Mouse (Mus musculus): Measurements from ENCODE around the gene Mpi. TPM values are rescaled to one million over a fixed set of nuclear protein-coding genes. Genes with fewer than 3 reads are reported as not detected.

Gene Mpi
- total and polyA plus RNA-seq, 3 experiments = 28.2 to 37.3 (median 28.6) TPM

DNA sequence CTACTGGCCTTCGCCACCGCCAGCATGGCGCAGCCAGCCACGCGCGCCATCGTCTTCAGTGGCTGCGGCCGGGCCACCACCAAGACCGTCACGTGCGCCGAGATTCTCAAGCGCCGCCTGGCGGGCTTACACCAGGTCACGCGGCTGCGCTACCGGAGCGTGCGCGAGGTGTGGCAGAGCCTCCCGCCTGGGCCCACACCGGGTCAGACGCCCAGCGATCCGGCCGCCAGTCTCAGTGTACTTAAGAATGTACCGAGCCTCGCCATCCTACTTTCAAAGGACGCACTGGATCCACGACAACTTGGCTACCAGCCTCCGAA lies 48.2 kb downstream of the Mpi start:
- Histone ChIP-seq H3K4me3 (replicated peaks in 1 of 3; ENCODE audit: low read depth in 2 of 3, low read length in 2 of 3, poor library complexity in 1 of 3) (no peak overlapping the region), H3K27ac (ENCODE audit: insufficient read depth, low read depth) (no peak overlapping the region)

DNA sequence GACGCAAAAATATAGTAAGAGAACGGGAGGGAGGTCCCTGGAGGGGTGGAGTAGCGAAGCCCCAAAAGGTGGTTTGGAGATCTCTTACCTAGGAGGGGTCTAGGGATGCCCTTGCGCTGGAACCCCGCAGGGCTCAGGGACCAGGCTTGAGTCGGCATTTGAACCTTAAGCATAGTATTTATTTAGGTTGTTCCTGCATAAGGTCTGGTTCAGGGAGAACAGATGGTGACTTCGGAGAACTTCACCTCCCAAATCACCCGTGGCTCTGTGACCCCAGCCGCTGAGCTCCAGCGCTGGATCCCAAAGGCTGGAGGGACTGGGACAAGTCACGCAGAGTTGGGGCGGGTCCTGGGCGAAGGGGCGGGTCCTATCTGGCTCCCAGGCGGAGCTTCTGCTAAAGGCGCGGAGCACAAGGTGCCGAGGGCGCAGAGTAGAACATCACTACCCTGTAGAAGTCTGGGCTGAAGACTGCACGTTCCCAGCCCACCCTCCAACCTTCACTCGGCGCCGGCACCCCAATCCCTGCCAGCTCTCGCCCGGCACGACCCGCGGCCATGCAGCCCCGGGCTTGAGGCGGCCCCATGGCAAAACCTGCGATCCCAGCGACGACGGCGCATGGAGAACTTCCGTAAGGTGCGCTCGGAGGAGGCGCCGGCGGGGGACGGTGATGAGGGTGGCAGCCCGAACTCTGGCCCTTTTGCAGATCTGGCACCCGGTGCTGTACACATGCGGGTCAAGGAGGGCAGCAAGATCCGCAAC lies 48.8 kb downstream of the Mpi start, which contains the start of gene Rpp25:
TSS of gene Rpp25 (plus strand) at position 405 of the 759 bp plus-strand sequence.
- in situ Hi-C loops (cut with MboI; ENCODE audit: low pct_ligation_motif_present, low pct_unique_long_range_greater_than_20kb, low sequenced_read_pairs) (loop anchor here (10.0 kb wide), 1 partner anchor 59 kb away; the partner anchor contains the start of gene Ppcdc), dilution Hi-C loops (cut with MboI; ENCODE audit: extremely low pct_ligation_motif_present, extremely low pct_unique_long_range_greater_than_20kb, low sequenced_read_pairs) (no loop called here)
- Histone ChIP-seq H3K9me3 (replicated peaks; ENCODE audit: low read length) (peaks cover 4% of the 10 kb centered on the region), H3K79me2 (replicated peaks; ENCODE audit: control insufficient read depth, extremely low read depth, insufficient read depth, poor library complexity, severe bottlenecking) (no peaks in the 10 kb centered on the region), H3K4me1 (ENCODE audit: control insufficient read depth in 1 of 2, insufficient read depth in 2 of 2) (peaks cover 0 to 3% of the 10 kb centered on the region in 2 experiments; a peak in 1 of 4 replicates), H3K27me3 (replicated peaks) (no peaks in the 10 kb centered on the region), H3K27ac (ENCODE audit: insufficient read depth, low read depth) (no peak within 1 kb of the TSS), H3K9ac (ENCODE audit: insufficient read depth, low read depth) (no peak within 1 kb of the TSS), H3K36me3 (replicated peaks in 1 of 2; ENCODE audit: control insufficient read depth in 1 of 2, insufficient read depth in 1 of 2, low read length in 1 of 2) (peaks cover 0 to 8% of the 10 kb centered on the region in 2 experiments), H3K4me3 (replicated peaks in 1 of 3; ENCODE audit: low read depth in 2 of 3, low read length in 2 of 3, poor library complexity in 1 of 3) (no peak within 1 kb of the TSS), H3K4me2 (ENCODE audit: insufficient read depth, low read depth, poor library complexity, severe bottlenecking) (no peak within 1 kb of the TSS)
- TF ChIP-seq SMC3 (IDR thresholded peaks at IDR 0.05; ENCODE audit: low read depth, low read length) (no peak), ZMIZ1 (IDR thresholded peaks at IDR 0.05; ENCODE audit: low read depth, low read length) (no peak), JUND (conservative IDR thresholded peaks at IDR 0.05; ENCODE audit: low read depth, low read length) (no peak), MXI1 (IDR thresholded peaks at IDR 0.05; ENCODE audit: low read depth, low read length) (no peak), ZKSCAN1 (IDR thresholded peaks at IDR 0.05; ENCODE audit: borderline replicate concordance, low read depth, low read length) (no peak), RCOR1 (conservative IDR thresholded peaks at IDR 0.05; ENCODE audit: low read depth, low read length) (no peak), UBTF (IDR thresholded peaks at IDR 0.05; ENCODE audit: low read depth, low read length) (no peak), ETS1 (conservative IDR thresholded peaks at IDR 0.05; ENCODE audit: low read depth, low read length) (no peak), MEF2A (IDR thresholded peaks at IDR 0.05; ENCODE audit: borderline replicate concordance, low read depth, low read length) (no peak), ZC3H11A (IDR thresholded peaks at IDR 0.05; ENCODE audit: low read depth, low read length) (no peak), RAD21 (IDR thresholded peaks at IDR 0.05; ENCODE audit: low read depth, low read length) (no peak), IRF4 (IDR thresholded peaks at IDR 0.05; ENCODE audit: low read depth, low read length) (no peak), TBP (conservative IDR thresholded peaks at IDR 0.05; ENCODE audit: low read depth, low read length) (no peak), USF2 (conservative IDR thresholded peaks at IDR 0.05; ENCODE audit: low read depth, low read length) (no peak), JUN (IDR thresholded peaks at IDR 0.05; ENCODE audit: insufficient read depth, low read depth, low read length) (no peak), GABPA (IDR thresholded peaks at IDR 0.05; ENCODE audit: insufficient replicate concordance, low read depth, low read length) (no peak), POLR2A (IDR thresholded peaks at IDR 0.05; ENCODE audit: low read depth, low read length) (no peak)
- no peak for DNase-seq (ENCODE audit: extremely low read depth)

More for the DNA sequence above, 48.2 kb downstream of the Mpi start:
- no peak overlapping the region for H3K9ac ChIP-seq (ENCODE audit: insufficient read depth, low read depth)
- H3K4me2 ChIP-seq (ENCODE audit: insufficient read depth, low read depth, poor library complexity, severe bottlenecking) = no peak overlapping the region
- in situ Hi-C loops (cut with MboI; ENCODE audit: low pct_ligation_motif_present, low pct_unique_long_range_greater_than_20kb, low sequenced_read_pairs) (loop anchor here (10.0 kb wide), 1 partner anchor 60 kb away; the partner anchor contains the start of gene Ppcdc), dilution Hi-C loops (cut with MboI; ENCODE audit: extremely low pct_ligation_motif_present, extremely low pct_unique_long_range_greater_than_20kb, low sequenced_read_pairs) (no loop called here)
- TF ChIP-seq GABPA (IDR thresholded peaks at IDR 0.05; ENCODE audit: insufficient replicate concordance, low read depth, low read length) = no peak
- no peak for TF ChIP-seq JUND (conservative IDR thresholded peaks at IDR 0.05; ENCODE audit: low read depth, low read length)
- TF ChIP-seq ETS1 (conservative IDR thresholded peaks at IDR 0.05; ENCODE audit: low read depth, low read length) = no peak
- TF ChIP-seq MAFK (IDR thresholded peaks at IDR 0.05; ENCODE audit: insufficient replicate concordance, low read length) = no peak
- no peak for TF ChIP-seq E2F4 (IDR thresholded peaks at IDR 0.05; ENCODE audit: insufficient replicate concordance, low read depth, low read length)
- no peak for TF ChIP-seq JUN (IDR thresholded peaks at IDR 0.05; ENCODE audit: insufficient read depth, low read depth, low read length)
- TF ChIP-seq CHD1 (IDR thresholded peaks at IDR 0.05; ENCODE audit: low read depth, low read length) = no peak
- TF ChIP-seq UBTF (IDR thresholded peaks at IDR 0.05; ENCODE audit: low read depth, low read length) = no peak
- TF ChIP-seq BHLHE40 (IDR thresholded peaks at IDR 0.05; ENCODE audit: low read depth, low read length) = no peak
- no peak for TF ChIP-seq CTCF (conservative IDR thresholded peaks at IDR 0.05 in 1 of 2, IDR thresholded peaks at IDR 0.05 in 1 of 2; ENCODE audit: low read depth in 2 of 2, low read length in 2 of 2)
- peaks cover 0 to 8% of the 10 kb centered on the region in 2 experiments for H3K36me3 ChIP-seq (replicated peaks in 1 of 2; ENCODE audit: control insufficient read depth in 1 of 2, insufficient read depth in 1 of 2, low read length in 1 of 2)
- peaks cover 4% of the 10 kb centered on the region for H3K9me3 ChIP-seq (replicated peaks; ENCODE audit: low read length)
- no peak for DNase-seq (ENCODE audit: extremely low read depth)
- no peaks in the 10 kb centered on the region for H3K79me2 ChIP-seq (replicated peaks; ENCODE audit: control insufficient read depth, extremely low read depth, insufficient read depth, poor library complexity, severe bottlenecking)
- peaks cover 0 to 3% of the 10 kb centered on the region in 2 experiments; a peak in 1 of 4 replicates for H3K4me1 ChIP-seq (ENCODE audit: control insufficient read depth in 1 of 2, insufficient read depth in 2 of 2)
- H3K27me3 ChIP-seq (replicated peaks) = no peaks in the 10 kb centered on the region
